Mouse (Mus musculus) hindbrain, embryonic 11.5 days (tissue): ENCODE measurements around the gene Pgap3. TPM values are rescaled to one million over a fixed set of nuclear protein-coding genes. Genes with fewer than 3 reads are reported as not detected.
A peak's percentile ranks its signal among the peaks of the same experiment; 100 is the strongest.
"Not testable (repeated sequence)": the region's sequence is repeated elsewhere in the genome, so short reads cannot be mapped to it uniquely, and the experiment has no call there.

Experiments used
- ATAC-seq: fragments of 200-750 bp; cut with Nextera tagmentation; 2 replicates; pipeline ENCODE4 v1.8.0; 2017; ENCODE audit warnings: mild to moderate bottlenecking, moderate TSS enrichment, moderate library complexity; ENCODE audit not compliant: low FRiP score
- DNase-seq: peaks from one replicate; pipeline ENCODE4 v3.0.0-alpha.2; 2015; ENCODE audit warnings: low spot score
- H3K27ac ChIP-seq: fragments of 300-500 bp; sonication (generic); 2 replicates; pipeline ENCODE4 v1.5.1; 2014; ENCODE audit warnings: mild to moderate bottlenecking, low read depth, low read length
- H3K27me3 ChIP-seq: fragments of 300-500 bp; sonication (generic); 2 replicates; pipeline ENCODE4 v1.6.1; 2014; ENCODE audit warnings: mild to moderate bottlenecking, low read length, moderate library complexity, mixed read lengths; ENCODE audit not compliant: control insufficient read depth, insufficient read depth
- H3K36me3 ChIP-seq: fragments of 300-500 bp; sonication (generic); 2 replicates; pipeline ENCODE4 v1.6.1; 2014; ENCODE audit warnings: mild to moderate bottlenecking, low read length, moderate library complexity, mixed read lengths; ENCODE audit not compliant: control insufficient read depth, insufficient read depth
- H3K4me1 ChIP-seq: fragments of 300-500 bp; sonication (generic); replicated peaks from 2 replicates; pipeline ENCODE4 v1.6.1; 2014; ENCODE audit warnings: low read length, mixed read lengths; ENCODE audit not compliant: control insufficient read depth, insufficient read depth
- H3K4me2 ChIP-seq: fragments of 300-500 bp; sonication (generic); replicated peaks from 2 replicates; pipeline ENCODE4 v1.6.1; 2014; ENCODE audit warnings: mild to moderate bottlenecking, low read depth, low read length
- H3K4me3 ChIP-seq: fragments of 300-500 bp; sonication (generic); 2 replicates; pipeline ENCODE4 v1.5.1; 2014; ENCODE audit warnings: low read depth, low read length
- H3K9ac ChIP-seq: fragments of 300-500 bp; sonication (generic); 2 replicates; pipeline ENCODE4 v1.6.1; 2014; ENCODE audit warnings: low read depth, low read length
- H3K9me3 ChIP-seq: fragments of 300-500 bp; sonication (generic); 2 replicates; pipeline ENCODE4 v1.6.1; 2016; ENCODE audit warnings: low read length; ENCODE audit not compliant: control insufficient read depth
- WGBS: fragments of 180-500 bp; shearing (Covaris S2); extraction: QIAGEN DNeasy Blood & Tissue Kit; methylation state at CpG from one replicate; pipeline ENCODE4 v1.1.7; 2014; 5-methylcytosine and 5-hydroxymethylcytosine counted together
- polyA plus RNA-seq: library from polyadenylated mRNA; unstranded; fragments of >200 nt; fragmentation: Nextera tagmentation; extraction: Ambion mirVana; gene quantifications from 2 replicates; pipeline ENCODE4 v1.2.1, GENCODE M21; 2014

Pgap3 gene
- polyA plus RNA-seq, 1 experiment from 2014 or later: 4.3 TPM

DNA sequence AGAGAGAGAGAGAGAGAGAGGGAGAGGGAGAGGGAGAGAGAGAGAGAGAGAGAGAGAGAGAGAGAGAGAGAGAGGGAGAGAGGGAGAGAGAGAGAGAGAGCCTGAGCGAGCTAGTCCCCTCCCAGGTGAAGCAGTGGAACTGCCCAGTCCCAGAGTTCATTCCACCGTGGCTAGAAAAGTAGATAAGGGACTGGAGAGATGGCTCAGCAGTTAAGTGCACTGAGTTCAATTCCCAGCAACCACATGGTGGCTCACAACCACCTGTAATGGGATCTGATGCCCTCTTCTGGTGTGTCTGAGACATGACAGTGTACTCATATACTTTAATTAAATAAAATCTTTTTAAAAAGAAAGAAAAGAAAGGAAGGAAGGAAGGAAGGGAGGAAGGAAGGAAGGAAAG, 17.9 kb downstream of the Pgap3 start:
- H3K4me2 ChIP-seq, DNase-seq, H3K36me3 ChIP-seq, H3K27ac ChIP-seq, H3K9ac ChIP-seq, ATAC-seq, H3K4me1 ChIP-seq, H3K4me3 ChIP-seq, H3K9me3 ChIP-seq: not testable (repeated sequence)
- 42% methylated on average over 2 of the region's 2 CpGs for WGBS
- peaks cover 22% of the 10 kb centered on the region for H3K27me3 ChIP-seq

DNA sequence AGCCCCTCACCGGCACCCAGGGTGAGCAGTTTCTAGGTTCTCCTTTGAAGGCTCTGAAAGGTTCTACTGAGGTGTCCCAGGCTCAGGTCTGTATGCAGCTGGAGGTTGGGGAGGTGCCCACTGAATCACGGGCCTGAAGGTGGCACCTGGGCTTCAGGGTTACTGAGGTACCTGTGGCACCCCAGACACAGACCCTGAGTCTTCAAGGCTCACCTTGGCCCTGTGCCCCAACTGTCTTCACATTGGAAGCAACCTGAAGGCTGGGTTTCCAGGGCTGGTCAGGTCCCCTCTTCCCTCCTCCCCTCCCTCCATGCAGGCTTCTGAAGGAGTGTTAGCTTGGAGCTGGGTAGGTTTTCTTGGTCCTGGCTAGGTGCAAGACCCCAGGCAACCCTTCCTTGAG, 18.6 kb downstream of the Pgap3 start:
- Histone ChIP-seq H3K27me3 (peaks cover 15% of the 10 kb centered on the region), H3K4me1 (no peaks in the 10 kb centered on the region), H3K27ac (no peak overlapping the region), H3K4me2 (no peak overlapping the region), H3K36me3 (peaks cover 9% of the 10 kb centered on the region), H3K9ac (no peak overlapping the region), H3K9me3 (no peaks in the 10 kb centered on the region), H3K4me3 (no peak overlapping the region)
- ATAC-seq: no peak
- WGBS: 87% methylated on average over 2 of the region's 2 CpGs
- DNase-seq: no peak

DNA sequence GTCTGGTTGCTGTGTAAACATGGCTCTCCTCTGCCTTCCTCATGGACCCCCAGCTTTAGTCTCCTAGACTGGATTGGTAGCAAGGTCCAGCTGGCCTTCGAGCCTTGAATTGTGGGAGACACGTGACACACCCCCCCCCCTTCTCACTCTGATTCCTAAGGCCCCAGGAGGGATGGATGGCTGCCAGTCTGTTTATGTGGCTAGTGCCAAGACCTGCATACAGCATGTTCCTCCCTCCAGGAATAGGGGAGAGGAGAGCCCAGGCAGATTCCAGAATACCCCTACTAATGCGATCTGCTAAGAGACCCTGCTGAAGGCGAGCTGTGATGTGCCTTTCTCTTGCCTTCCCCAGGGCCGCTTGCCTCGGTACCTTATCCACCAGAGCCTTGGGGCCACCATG, 20.2 kb downstream of the Pgap3 start:
- WGBS: 89% methylated on average over 6 of the region's 6 CpGs
- DNase-seq (no peak), ATAC-seq (no peak)
- H3K27me3 ChIP-seq: 0 out of 2 replicates have a peak, but pooled peaks cover 6% of the 10 kb centered on the region
- no peak overlapping the region for H3K9ac ChIP-seq
- H3K9me3 ChIP-seq: no peaks in the 10 kb centered on the region
- H3K36me3 ChIP-seq: peaks cover 14% of the 10 kb centered on the region
- no peak overlapping the region for H3K4me3 ChIP-seq
- no peak overlapping the region for H3K27ac ChIP-seq
- H3K4me2 ChIP-seq: no peak overlapping the region
- H3K4me1 ChIP-seq: no peaks in the 10 kb centered on the region

DNA sequence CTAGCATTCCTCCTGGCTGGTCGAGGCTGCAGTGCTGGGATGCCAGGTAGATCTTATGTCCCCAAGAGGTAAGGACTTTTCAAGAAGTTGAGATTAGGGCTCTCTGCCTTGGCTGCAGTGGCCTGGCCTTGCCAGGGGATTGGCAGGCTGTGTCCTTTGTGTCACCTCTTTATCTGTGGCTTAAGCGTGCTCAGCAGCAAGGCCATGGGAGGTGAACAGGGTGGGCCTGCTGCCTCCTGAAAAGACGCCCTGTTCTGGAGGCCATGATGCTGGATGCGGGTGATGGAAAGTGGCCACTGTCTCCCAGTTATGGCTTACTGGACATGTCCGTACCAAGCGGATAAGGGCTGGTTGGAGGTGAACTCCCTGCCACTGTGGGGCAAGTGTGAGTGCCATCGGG, 20.9 kb downstream of the Pgap3 start:
- DNase-seq (no peak), ATAC-seq (no peak)
- H3K4me1 ChIP-seq: no peaks in the 10 kb centered on the region
- 0 out of 2 replicates have a peak, but pooled peaks cover 2% of the 10 kb centered on the region for H3K27me3 ChIP-seq
- peaks cover 15% of the 10 kb centered on the region for H3K36me3 ChIP-seq
- no peak overlapping the region for H3K4me2 ChIP-seq
- H3K27ac ChIP-seq: no peak overlapping the region
- H3K4me3 ChIP-seq: no peak overlapping the region
- no peaks in the 10 kb centered on the region for H3K9me3 ChIP-seq
- 95% methylated on average over 7 of the region's 7 CpGs for WGBS
- no peak overlapping the region for H3K9ac ChIP-seq

DNA sequence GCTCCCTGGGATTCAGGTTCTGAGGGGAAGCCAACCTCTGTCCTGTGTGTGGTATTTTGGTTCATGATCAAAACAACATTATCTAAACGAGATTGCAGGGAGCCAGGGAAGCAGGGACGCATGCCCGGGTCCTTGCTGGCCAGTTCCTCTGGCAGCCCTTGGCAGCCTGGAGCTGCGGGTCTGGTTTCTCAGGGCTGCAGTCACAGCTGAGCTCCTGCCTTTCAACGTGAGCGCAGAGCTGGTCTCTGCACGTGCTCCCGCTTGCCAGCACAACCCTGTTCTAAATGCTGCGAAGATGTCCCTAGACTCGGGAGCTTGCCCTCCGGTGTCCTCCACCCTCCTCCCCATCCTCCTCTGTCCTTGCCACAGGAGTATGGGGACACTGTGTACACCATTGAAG, 22.5 kb downstream of the Pgap3 start:
- peaks cover 15% of the 10 kb centered on the region for H3K36me3 ChIP-seq
- no peaks in the 10 kb centered on the region for H3K4me1 ChIP-seq
- H3K4me2 ChIP-seq: no peak overlapping the region
- 85% methylated on average over 11 of the region's 11 CpGs for WGBS
- no peak for DNase-seq
- H3K9me3 ChIP-seq: no peaks in the 10 kb centered on the region
- no peak for ATAC-seq
- H3K9ac ChIP-seq: no peak overlapping the region
- no peaks in the 10 kb centered on the region for H3K27me3 ChIP-seq
- H3K4me3 ChIP-seq: no peak overlapping the region
- no peak overlapping the region for H3K27ac ChIP-seq

DNA sequence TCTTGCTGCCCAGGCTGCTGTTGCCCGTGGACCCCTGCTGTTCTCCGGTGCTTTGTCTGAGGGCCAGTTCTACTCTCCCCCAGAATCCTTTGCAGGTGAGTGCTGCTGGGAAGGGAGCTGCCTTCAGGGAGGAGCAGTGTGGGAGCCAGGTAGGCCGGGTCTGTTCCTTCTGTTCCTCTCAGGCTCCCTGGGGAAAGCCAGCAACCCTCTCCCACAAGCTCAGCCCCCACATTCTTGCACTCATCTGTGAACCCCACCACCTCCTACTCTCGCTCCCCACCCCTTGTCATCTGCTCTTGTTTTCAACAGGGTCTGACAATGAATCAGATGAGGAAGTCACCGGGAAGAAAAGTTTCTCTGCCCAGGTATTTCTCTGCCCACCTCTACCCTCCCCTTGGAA, 23.5 kb downstream of the Pgap3 start:
- H3K36me3 ChIP-seq: peaks cover 15% of the 10 kb centered on the region
- no peak overlapping the region for H3K9ac ChIP-seq
- no peaks in the 10 kb centered on the region for H3K27me3 ChIP-seq
- H3K4me3 ChIP-seq: no peak overlapping the region
- no peak overlapping the region for H3K4me2 ChIP-seq
- H3K4me1 ChIP-seq: peaks cover 4% of the 10 kb centered on the region
- WGBS: 74% methylated on average over 5 of the region's 5 CpGs
- H3K27ac ChIP-seq: no peak overlapping the region
- no peak for ATAC-seq
- no peaks in the 10 kb centered on the region for H3K9me3 ChIP-seq
- DNase-seq: no peak

DNA sequence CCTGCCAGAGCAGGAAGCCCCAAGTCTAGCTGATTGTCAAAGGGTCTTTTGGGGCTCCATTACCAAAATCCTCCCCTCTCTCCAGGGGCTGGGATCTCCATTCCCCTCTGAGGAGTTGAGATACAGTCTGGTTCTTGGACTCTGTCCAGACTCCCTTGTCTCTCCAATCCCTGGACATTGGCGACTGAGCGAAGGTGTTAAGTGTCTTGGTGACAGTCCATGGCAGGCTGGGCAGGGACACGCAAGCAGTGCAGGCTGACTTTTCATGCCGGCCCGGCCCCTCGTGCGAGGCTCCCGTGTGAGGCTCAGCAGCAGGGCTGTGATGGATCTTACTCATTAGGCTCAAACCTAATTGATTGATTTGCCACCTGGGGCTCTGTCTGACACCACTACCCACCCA, 26.0 kb downstream of the Pgap3 start:
- Histone ChIP-seq H3K9ac (no peak overlapping the region), H3K27ac (no peak overlapping the region), H3K9me3 (no peaks in the 10 kb centered on the region), H3K27me3 (no peaks in the 10 kb centered on the region), H3K4me2 (no peak overlapping the region), H3K36me3 (peaks cover 15% of the 10 kb centered on the region), H3K4me3 (no peak overlapping the region), H3K4me1 (peaks cover 13% of the 10 kb centered on the region)
- ATAC-seq: no peak
- DNase-seq: no peak
- 80% methylated on average over 8 of the region's 8 CpGs for WGBS

DNA sequence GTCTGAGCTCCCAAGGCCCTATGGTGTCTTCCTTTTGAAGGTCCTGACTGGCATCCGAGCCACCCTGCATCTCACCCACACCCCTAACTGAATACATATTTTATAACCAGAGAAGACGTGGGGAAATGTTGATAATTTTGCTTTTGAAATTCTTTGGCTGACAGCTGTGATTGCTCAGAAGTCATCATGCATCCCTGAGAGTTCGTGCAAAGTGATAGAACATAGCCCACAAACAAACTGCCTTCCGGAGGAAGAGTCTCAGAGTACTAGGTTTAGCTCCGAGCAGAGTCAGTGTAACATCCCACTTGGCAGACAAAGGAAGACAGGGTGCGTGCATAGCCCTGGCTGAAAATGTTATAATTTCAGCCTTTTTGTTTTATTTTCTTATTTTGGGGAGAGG, 27.0 kb downstream of the Pgap3 start:
- DNase-seq: no peak
- Histone ChIP-seq H3K27me3 (no peaks in the 10 kb centered on the region), H3K4me2 (no peak overlapping the region), H3K36me3 (peaks cover 12% of the 10 kb centered on the region), H3K9me3 (no peaks in the 10 kb centered on the region), H3K4me1 (peaks cover 13% of the 10 kb centered on the region), H3K9ac (no peak overlapping the region), H3K4me3 (no peak overlapping the region), H3K27ac (no peak overlapping the region)
- ATAC-seq: no peak
- 87% methylated on average over 6 of the region's 6 CpGs for WGBS

DNA sequence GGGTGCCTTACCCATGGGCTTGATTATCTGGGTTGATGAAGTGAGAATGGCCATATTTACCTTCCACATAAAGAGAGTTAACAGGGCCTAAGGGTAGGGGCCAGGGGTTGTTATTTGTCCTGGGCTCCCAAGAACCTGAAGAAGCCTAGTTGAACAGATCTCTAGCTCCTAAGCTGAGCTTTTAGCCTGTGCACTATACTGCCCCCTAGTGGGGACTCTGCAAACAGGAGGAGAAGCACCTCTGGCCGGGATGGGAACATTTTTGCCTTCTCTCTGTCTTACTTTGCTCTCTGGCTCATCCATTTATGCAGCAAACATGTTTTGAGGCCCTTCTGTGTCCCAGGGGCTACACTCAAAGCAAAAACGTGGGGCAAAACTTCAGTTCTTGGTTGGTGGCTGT, 27.9 kb downstream of the Pgap3 start:
- 0% methylated on average over 2 of the region's 2 CpGs for WGBS
- Histone ChIP-seq H3K4me1 (peaks cover 13% of the 10 kb centered on the region), H3K27me3 (no peaks in the 10 kb centered on the region), H3K4me2 (no peak overlapping the region), H3K27ac (no peak overlapping the region), H3K9me3 (no peaks in the 10 kb centered on the region), H3K36me3 (peaks cover 8% of the 10 kb centered on the region), H3K4me3 (no peak overlapping the region), H3K9ac (no peak overlapping the region)
- DNase-seq: peak; percentile 85
- peak; percentile 26; the same call in 1 of the 2 replicates for ATAC-seq
